16 mouse cellular contexts compared by ENCODE assay signal in genomic region chr3:133165130-133165529, GRCm38 (mm10).
DNase-seq lines count a peak whose midpoint lies in the region; ATAC-seq and TF ChIP-seq lines count a peak whose summit lies in the region.
"Had no signal": no experiment of that assay in that cellular context is flagged by ENCODE, and none has a peak within 500 bp of the region (broad histone marks: within the 10 kb centered on the region; RNA-seq: fewer than 3 reads in every experiment).

No protein-coding gene starts in this region.

- H3K27me3 ChIP-seq in stomach, postnatal 0 days (ENCODE audit: control insufficient read depth, insufficient read depth, low read length), result no peaks in the 10 kb centered on the region
- H3K27me3 ChIP-seq: limb, embryonic 15.5 days; lung, embryonic 15.5 days; midbrain, embryonic 12.5 days had no signal

- no peak overlapping the region for H3K27ac ChIP-seq in stomach, postnatal 0 days (replicated peaks)
- H3K27ac ChIP-seq: heart, embryonic 10.5 days; limb, embryonic 15.5 days; lung, embryonic 15.5 days; midbrain, embryonic 12.5 days had no signal

- 11% methylated on average over 1 of the region's 1 CpGs for WGBS in stomach, postnatal 0 days

- H3K9ac ChIP-seq in stomach, postnatal 0 days (ENCODE audit: low read length), result no peak overlapping the region
- H3K9ac ChIP-seq: limb, embryonic 15.5 days; lung, embryonic 15.5 days; midbrain, embryonic 12.5 days had no signal

- H3K36me3 ChIP-seq in stomach, postnatal 0 days (ENCODE audit: control insufficient read depth, insufficient read depth, low read length), result no peaks in the 10 kb centered on the region
- H3K36me3 ChIP-seq: heart, embryonic 10.5 days; limb, embryonic 15.5 days; lung, embryonic 15.5 days; midbrain, embryonic 12.5 days had no signal

- H3K9me3 ChIP-seq in stomach, postnatal 0 days (ENCODE audit: control insufficient read depth, low read length), result no peaks in the 10 kb centered on the region
- H3K9me3 ChIP-seq: heart, embryonic 10.5 days; limb, embryonic 15.5 days; lung, embryonic 15.5 days; midbrain, embryonic 12.5 days had no signal

- H3K4me3 ChIP-seq in stomach, postnatal 0 days (ENCODE audit: low read depth, low read length), result no peak overlapping the region
- H3K4me3 ChIP-seq: heart, embryonic 10.5 days; limb, embryonic 15.5 days; lung, embryonic 15.5 days; midbrain, embryonic 12.5 days had no signal

- TF ChIP-seq EP300 in stomach, postnatal 0 days (optimal IDR thresholded peaks at IDR 0.05), result no peak

- H3K4me1 ChIP-seq in stomach, postnatal 0 days (replicated peaks; ENCODE audit: control insufficient read depth, insufficient read depth), result no peaks in the 10 kb centered on the region
- H3K4me1 ChIP-seq: heart, embryonic 10.5 days; lung, embryonic 15.5 days had no signal

- TF ChIP-seq CTCF in stomach, postnatal 0 days (IDR thresholded peaks at IDR 0.05; ENCODE audit: low read depth), result no peak

- DNase-seq in layer of hippocampus, adult 11-12 months (ENCODE audit: low spot score), result peak; percentile 21
- DNase-seq in layer of hippocampus, postnatal 25 days (ENCODE audit: extremely low spot score in 1 of 2, low spot score in 1 of 2), result no peak
- peak; percentile 46 for DNase-seq in right cerebral cortex, postnatal 25 days
- no peak for DNase-seq in right cerebral cortex, postnatal 4 days
- peak; percentile 74 to 83 for DNase-seq in cerebellum, postnatal 25 days
- DNase-seq in stomach, postnatal 0 days (ENCODE audit: low spot score), result peak; percentile 16
- no peak for DNase-seq in urinary bladder, postnatal 4 days (ENCODE audit: low spot score in 2 of 2)
- DNase-seq in ovary, postnatal 10 days (ENCODE audit: low spot score), result no peak
- DNase-seq: embryo, embryonic 11 days; heart, postnatal 4 days; kidney, postnatal 4 days; thymus, postnatal 14 days had no signal

- peak; percentile 56; the same call in 1 of the 2 replicates for ATAC-seq in stomach, postnatal 0 days (ENCODE audit: low FRiP score, low TSS enrichment)

- H3K4me2 ChIP-seq in stomach, postnatal 0 days (replicated peaks; ENCODE audit: low read depth), result no peak overlapping the region
- H3K4me2 ChIP-seq: limb, embryonic 15.5 days; lung, embryonic 15.5 days; midbrain, embryonic 12.5 days had no signal

Comparison
In these comparisons a context has a peak if more than half of its experiments do, and no peak if none do; other contexts are left out.
1. DNase-seq: peak in layer of hippocampus, adult 11-12 months (single experiment), right cerebral cortex, postnatal 25 days (single experiment), cerebellum, postnatal 25 days (2 of 2) and stomach, postnatal 0 days (single experiment); none in layer of hippocampus, postnatal 25 days (0 of 2), right cerebral cortex, postnatal 4 days (single experiment), urinary bladder, postnatal 4 days (0 of 2) and ovary, postnatal 10 days (single experiment).